Mouse (Mus musculus) gastrocnemius, adult 8-10 months (tissue): ENCODE measurements at regions not wholly inside any gene's neighbourhood (a gene's known extent, or its start where the extent isn't known, plus 50 kb on each side); places are given as distances from the start of the nearest gene placed in this dataset.

Experiments used
- DNase-seq, 2 experiments: peaks; one replicate each; pipeline ENCODE4 v3.0.0; 2022; ENCODE audit warnings: low spot score in 2 of 2

- no peak for DNase-seq
These were observed 212.9 kb upstream of the Mocs1 start for GRCm38 (mm10) chr17:49215281-49215680.

DNA sequence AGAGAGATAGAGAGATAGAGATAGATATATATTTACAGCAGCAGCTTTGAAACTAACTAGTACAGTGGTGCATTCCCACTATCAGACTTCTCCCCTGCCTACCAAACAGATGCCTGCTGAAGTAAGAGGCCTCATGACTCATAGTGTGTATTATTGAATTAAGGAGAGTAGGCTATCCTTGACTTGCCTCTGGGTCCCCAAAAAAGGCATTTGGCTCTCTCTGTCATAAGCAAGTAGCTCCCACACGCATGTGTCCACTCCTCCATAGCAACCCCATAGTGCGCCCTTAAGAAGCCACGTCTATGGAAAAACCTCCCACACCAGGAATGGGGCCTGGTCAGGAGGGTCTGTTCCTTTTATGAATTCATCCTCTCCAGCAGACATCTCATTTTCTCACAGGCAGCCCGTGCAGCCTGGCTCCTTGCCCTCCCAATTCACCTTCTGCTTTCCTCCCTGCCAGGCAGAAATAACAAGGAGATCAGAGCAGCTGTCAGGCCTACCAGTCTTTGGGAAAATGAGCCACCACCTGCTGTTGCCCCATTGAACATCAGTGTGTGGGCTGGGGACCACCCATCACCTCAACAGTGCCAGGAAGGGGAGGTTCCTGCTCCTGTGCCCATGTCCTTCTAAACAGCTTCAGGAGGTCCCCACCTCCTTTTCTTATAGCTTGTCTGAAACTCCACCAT is 208.5 kb upstream of the Mocs1 start:
- DNase-seq: no peak

DNA sequence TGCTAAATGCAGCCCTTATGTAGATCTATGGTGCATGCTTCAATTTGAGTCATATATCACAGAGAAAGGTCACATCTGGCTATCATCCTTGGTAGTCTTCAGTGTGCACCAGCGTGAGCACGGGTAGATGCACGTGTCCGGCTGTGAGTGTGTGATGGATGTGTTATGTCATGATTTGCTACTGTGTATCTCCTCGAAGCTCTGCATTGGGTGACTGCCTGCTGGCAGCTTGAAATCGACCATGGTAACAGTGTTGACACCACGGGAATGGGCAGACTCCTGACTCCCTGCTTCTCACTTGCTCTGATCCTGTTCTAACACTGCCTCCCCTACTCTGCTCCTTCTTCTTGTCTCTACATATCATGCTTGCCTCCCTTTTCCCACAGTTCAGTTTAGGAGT is 204.9 kb upstream of the Mocs1 start:
- DNase-seq: no peak

GRCm38 (mm10) chr17:49223651-49224050 is 204.5 kb upstream of the Mocs1 start:
- no peak for DNase-seq

GRCm38 (mm10) chr17:49225255-49226015 is 202.7 kb upstream of the Mocs1 start:
- DNase-seq: no peak

DNA sequence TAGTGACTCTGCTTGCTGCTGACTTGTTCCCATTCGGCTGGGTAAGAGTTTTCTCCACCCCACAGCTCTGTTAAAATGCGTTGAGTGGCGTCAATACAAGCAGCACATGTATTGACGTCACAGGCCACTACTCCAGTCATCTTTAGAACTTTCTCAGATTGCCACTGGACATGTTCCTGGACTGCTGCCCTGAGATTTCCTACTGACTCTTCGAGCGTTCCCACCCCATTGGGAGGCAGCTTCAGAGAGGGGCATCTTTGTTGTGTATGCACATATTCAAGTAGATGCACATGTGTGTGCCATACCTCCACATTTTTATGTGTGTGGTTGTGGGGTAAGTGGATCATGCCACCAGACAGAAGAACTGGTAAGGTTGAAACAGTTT is 202.2 kb upstream of the Mocs1 start:
- no peak for DNase-seq

DNA sequence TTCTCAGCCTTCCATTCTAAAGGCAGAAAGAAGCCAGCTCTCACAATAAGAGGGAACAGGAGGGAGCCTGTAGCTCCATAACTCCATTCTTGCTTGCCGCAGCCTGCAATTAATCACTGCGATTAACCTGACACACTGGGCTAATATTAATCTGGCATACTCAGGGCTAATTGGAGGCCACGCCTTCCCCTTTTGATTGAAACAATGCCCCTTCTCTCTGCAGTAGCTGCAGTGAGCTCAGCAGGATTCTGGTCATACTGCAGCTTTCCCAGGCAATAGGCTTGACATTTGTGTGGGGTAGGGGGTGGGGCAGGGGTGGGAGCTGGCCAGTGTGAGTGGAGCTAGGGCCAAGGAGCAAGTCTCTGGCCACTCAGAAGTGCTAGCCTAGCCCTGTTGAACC is 196.9 kb upstream of the Mocs1 start:
- DNase-seq: no peak

GRCm38 (mm10) chr17:49240097-49240496 is 188.1 kb upstream of the Mocs1 start:
- no peak for DNase-seq

DNA sequence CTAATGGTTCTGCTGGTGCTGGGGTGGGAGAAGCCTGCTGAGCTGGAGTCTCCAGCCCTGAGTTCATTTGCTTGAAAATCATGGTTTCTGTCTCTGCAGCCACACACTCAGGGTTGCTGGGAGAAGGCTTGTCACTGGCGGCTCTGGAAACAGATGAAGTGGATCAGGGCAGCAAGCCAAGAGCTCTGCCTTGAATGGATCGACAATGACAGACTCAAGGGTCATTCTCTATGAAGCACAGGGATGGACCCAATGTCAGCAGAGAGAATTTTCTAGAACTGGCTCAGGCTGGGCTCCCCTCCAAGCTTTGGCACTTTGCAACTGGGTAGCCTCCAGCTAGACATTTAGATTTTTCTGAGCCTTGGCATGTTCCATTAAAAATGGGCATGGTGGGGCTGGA is 184.7 kb upstream of the Mocs1 start:
- no peak for DNase-seq

DNA sequence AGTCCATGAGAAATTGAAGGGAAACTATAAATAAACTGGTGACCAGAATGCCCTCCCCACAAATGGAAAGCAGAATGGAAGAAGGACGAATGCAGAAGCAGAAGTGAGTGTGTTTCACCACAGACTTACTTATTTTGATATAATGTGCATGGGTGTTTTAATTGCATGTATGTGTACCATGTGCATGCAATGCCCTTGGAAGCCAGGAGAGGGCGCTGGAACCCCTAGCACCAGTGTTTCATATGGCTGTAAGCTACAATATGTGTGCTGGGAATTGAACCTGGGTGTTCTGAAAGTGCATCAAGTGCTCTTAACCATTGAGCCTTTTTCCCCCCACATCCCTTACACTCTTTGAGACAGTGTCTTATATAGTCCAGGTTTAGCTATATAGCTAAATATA is 183.1 kb upstream of the Mocs1 start:
- no peak for DNase-seq

DNA sequence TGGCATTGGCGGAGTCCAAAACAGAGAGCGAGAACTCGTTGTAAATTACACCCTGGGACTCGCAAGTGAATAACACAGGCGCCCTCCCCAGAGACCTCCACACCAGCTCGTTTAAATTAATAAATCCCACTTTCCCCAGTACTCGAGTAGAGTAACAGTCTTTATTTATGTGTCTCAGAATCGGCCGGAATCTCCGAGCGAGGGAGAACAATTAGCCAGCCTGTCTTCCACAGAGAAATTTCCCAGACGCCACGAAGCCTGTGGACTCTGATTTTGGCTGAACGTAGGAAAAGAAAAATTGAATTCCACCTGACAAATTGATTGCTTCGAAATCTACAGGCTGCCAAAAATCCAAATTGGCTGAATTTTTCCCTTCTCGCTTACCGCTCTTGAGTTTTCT is 180.9 kb upstream of the Mocs1 start:
- DNase-seq: no peak

DNA sequence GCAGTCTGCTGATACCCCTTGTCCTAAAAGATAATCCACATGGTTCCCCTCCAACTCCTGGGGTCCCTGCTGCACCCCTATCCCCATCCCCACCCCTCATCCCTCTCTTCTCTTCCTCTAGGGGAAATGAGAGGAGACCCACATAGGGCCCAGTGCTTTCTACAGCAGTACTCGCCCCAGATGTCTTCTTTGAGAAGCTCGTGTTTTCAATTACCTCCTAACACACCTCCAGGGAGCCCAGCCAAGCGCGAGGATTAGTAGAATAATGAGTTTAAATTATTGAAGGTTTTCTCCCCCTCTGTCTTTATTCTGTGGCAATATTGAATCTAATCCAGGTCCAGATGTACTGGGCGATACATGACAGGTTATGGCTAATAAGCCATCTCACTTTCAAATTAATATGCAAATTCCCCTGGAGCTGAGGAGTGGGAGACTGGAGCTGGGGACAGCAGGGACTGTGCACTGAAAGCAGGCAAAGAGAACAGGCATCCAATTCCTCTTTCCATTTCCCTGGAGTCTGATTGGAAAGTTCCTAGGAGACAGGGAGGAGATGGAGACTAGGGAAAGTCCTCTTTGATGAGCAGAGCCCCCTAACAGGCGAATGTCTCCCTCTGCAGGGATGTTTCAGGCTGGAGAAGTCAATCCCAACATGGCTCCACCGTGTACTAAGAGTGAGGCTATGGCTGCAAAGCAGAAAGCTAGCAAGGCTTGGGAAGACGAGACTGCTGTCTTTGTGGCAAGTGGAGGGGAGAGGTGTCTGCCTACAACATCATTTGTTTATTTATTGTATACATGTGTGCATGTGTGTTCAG is 177.2 kb upstream of the Mocs1 start:
- DNase-seq: no peak

GRCm38 (mm10) chr17:49252271-49252670 is 175.9 kb upstream of the Mocs1 start:
- DNase-seq: no peak

DNA sequence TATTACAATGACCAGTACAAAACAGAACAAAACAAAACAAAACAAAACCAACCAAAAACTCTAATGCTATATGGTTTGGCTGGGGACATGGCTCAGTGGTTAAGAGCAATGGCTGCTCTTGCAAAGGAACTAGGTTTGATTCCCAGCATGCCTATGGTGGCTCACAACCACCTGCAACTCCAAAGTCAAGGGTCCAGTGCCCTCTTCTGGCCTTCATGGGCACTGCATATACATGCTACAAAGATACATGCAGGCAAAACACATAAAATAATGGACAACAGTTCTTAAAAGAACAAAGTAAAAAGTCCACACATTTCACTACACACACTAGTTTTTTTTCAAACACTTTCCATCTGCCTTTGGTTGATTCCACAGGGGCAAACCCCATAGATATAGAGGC is 169.7 kb upstream of the Mocs1 start:
- DNase-seq: no peak

DNA sequence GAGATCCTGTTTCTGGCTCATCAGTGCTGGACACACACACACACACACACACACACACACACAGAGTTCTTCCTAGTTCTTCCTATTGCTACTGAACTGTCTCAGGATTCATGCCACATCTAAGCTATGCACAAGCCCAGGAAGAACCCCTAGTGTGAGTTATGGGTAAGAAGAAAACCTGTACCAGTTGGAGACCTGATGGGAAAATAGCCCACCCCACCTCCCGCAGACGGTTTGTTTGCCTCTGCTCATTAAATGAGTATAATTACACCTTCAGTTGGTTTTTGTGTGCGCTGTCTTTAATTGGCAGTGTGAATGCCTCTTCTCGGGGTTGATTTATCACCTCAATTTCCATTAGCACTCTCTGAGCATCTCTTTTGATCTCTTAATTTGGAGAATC is 165.8 kb upstream of the Mocs1 start:
- no peak for DNase-seq

DNA sequence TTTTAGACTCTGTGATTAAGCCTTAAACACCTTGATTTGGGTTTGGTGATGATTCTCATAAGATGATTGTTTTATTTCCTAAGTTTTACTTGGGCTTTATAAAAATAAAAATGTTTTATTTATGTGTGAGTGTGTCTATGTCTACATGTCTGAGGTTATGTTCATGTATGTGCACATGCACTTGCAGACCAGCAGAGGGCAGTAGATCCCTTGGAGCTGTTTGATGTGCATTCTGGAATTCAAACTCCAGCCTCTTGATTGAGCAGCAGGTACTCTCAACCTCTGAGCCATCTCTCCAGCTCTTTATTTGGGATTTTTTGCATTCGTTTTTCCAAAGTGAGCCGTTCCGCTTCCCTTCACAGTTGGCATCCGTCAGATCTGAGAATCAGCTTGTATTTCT is 161.8 kb upstream of the Mocs1 start:
- DNase-seq: no peak

DNA sequence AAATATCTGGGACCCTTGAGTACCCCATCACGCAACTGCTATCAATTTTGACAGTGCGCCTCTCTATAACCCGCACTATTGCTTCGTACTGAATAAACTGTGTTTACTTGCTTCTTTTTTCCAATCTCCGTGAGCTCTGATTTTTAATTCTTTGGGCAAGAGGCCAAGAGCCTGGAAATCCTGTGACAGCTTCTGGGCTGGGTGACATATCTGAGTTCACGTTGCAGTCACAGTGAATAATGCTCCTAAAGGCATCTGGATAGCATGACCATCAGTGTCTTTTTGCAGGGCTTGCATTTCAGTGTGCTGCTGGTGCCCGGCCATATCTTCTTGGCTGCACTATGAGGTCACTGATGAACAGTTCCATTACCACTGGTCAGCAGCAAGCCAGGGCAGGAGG is 158.2 kb upstream of the Mocs1 start:
- DNase-seq: no peak

- no peak for DNase-seq
These were observed 155.3 kb upstream of the Mocs1 start for GRCm38 (mm10) chr17:49272661-49273448.

DNA sequence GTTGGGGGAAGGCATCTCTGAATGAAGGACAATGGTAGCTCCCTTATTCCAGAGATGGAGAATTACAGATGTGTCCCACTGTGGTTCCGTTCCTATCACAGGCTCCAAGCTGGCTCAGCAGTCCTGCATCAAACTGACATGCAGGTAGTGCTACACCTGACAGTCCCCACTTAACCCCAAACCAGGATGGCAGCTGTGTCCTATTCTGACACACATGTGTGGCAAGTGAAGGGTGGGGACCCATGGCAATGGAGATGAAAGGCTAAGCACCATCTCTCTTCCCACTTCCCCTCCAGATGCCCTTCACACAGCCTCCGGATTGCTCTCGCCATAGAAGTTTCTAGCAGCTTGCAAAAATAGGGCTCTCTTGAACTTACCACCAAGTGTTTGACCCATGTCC is 153.2 kb upstream of the Mocs1 start:
- DNase-seq: no peak

DNA sequence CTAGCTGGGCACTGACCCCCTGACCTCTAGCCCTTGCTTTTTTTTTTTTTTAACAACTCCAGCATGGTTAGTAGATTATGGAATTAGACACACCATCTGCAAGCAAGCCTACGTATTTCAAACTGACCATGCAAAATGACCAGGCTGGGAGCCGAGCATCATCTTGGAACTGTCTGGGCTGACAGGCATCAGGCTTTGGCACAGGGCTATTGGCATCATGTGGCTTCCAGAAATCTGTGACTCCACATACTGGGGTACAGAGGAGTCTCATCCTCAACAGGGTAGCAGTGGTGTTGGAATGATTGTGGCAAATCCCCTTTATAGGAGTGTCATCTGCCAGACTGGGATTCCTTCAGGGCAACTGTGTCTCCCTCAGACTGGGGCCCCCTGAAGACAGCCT is 152.7 kb upstream of the Mocs1 start:
- DNase-seq: no peak

DNA sequence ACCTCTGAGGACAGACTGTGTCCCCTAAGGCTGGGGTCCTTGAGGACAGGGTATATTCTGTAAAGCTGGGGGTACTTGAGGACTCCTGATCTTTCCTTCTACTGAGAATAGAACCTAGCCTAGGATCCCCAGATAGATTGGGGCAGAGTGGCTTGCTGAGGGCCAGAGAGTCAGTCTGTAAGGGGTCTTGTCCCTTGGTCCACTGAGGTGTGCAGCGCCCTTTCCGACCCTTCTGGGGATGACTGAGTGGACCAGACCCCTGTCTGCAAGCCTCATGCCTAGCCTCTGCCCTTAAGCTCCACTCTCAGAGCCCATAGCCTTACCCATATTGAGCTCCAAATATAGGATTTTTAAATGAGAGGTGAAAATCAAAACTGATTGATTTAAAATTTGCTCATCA is 152.2 kb upstream of the Mocs1 start:
- DNase-seq: no peak

GRCm38 (mm10) chr17:49278541-49278940 is 149.6 kb upstream of the Mocs1 start:
- no peak for DNase-seq
